Comparison of ENCODE assay signal across 10 mouse cellular contexts in the genomic region with DNA sequence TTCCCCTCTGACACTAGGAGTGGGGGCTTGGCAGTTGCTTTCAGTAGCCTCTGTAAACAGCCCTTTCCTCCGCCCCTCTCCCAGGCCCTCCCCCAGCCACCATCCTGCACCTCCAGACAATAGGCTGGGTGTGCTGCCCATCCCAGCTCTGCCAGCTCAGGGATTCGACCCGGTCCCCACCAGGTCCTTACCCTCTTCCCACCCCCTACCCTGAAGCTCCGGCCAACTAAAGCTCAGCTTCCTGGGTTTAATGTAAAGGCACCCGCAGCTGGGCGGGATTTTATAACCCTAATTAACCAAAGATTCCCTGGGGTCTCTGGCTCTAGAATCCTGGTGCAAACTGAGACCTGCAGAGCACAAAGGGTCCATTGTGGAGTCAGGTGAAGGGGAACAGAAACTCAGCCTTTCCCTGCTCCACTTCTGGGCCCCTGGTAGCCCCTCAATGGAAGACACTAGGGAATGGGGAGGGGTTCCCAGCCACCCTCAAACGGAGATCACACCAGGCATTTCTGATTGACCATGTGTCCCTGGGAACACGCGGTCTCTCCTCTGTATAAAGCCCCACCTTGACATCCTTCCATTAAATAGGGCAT. TPM values are rescaled to one million over a fixed set of nuclear protein-coding genes. Genes with fewer than 3 reads are reported as not detected.
DNase-seq lines count a peak whose midpoint lies in the region; ATAC-seq and TF ChIP-seq lines count a peak whose summit lies in the region.
"Had no signal": no experiment of that assay in that cellular context is flagged by ENCODE, and none has a peak within 500 bp of the region (broad histone marks: within the 10 kb centered on the region; RNA-seq: fewer than 3 reads in every experiment).

No protein-coding gene starts in this region.

- no peaks in the 10 kb centered on the region for H3K9me3 ChIP-seq in midbrain, embryonic 10.5 days (replicated peaks)
- no peaks in the 10 kb centered on the region for H3K9me3 ChIP-seq in midbrain, postnatal 0 days (ENCODE audit: low read length)
- H3K9me3 ChIP-seq in forebrain, postnatal 0 days (ENCODE audit: low read length): no peaks in the 10 kb centered on the region
- no peaks in the 10 kb centered on the region for H3K9me3 ChIP-seq in limb, embryonic 15.5 days

- peak overlapping the region; percentile 38; the same call in 1 of the 2 replicates for H3K4me3 ChIP-seq in midbrain, embryonic 10.5 days
- H3K4me3 ChIP-seq in midbrain, postnatal 0 days (ENCODE audit: low read depth, low read length): no peak overlapping the region
- no peak overlapping the region for H3K4me3 ChIP-seq in forebrain, postnatal 0 days (ENCODE audit: low read depth, low read length)
- H3K4me3 ChIP-seq in limb, embryonic 15.5 days: no peak overlapping the region

- H3K4me1 ChIP-seq in midbrain, embryonic 10.5 days: peaks cover 52% of the 10 kb centered on the region
- H3K4me1 ChIP-seq in midbrain, postnatal 0 days (ENCODE audit: insufficient read depth, low read length): peaks cover 22% of the 10 kb centered on the region; the same call in 1 of the 2 replicates
- H3K4me1 ChIP-seq in forebrain, postnatal 0 days (ENCODE audit: insufficient read depth): peaks cover 9% of the 10 kb centered on the region
- H3K4me1 ChIP-seq in limb, embryonic 15.5 days: peaks cover 39% of the 10 kb centered on the region

- no peak overlapping the region for H3K9ac ChIP-seq in midbrain, postnatal 0 days (replicated peaks; ENCODE audit: low read length, poor library complexity, severe bottlenecking)
- no peak overlapping the region for H3K9ac ChIP-seq in forebrain, postnatal 0 days
- H3K9ac ChIP-seq in limb, embryonic 15.5 days: no peak overlapping the region

- TF ChIP-seq CTCF in midbrain, postnatal 0 days (IDR thresholded peaks at IDR 0.05): no peak
- TF ChIP-seq CTCF in forebrain, postnatal 0 days (IDR thresholded peaks at IDR 0.05; ENCODE audit: low read depth): no peak

- 8% methylated on average over 9 of the region's 9 CpGs for WGBS in midbrain, embryonic 10.5 days
- WGBS in midbrain, postnatal 0 days: 13% methylated on average over 9 of the region's 9 CpGs
- WGBS in forebrain, postnatal 0 days: 14% methylated on average over 9 of the region's 9 CpGs
- WGBS in limb, embryonic 15.5 days: 17% methylated on average over 9 of the region's 9 CpGs

- H3K27ac ChIP-seq in midbrain, embryonic 10.5 days (replicated peaks): peak overlapping the region; percentile 74
- H3K27ac ChIP-seq in midbrain, postnatal 0 days (ENCODE audit: low read depth, low read length): no peak overlapping the region
- H3K27ac ChIP-seq in forebrain, postnatal 0 days (ENCODE audit: low read depth, low read length): peak overlapping the region; percentile 45; the same call in 1 of the 2 replicates
- H3K27ac ChIP-seq in limb, embryonic 15.5 days: peak overlapping the region; percentile 43; the same call in 1 of the 2 replicates

- H3K4me2 ChIP-seq in midbrain, postnatal 0 days (ENCODE audit: low read depth, low read length, poor library complexity, severe bottlenecking): no peak overlapping the region
- no peak overlapping the region for H3K4me2 ChIP-seq in forebrain, postnatal 0 days (ENCODE audit: low read depth)
- H3K4me2 ChIP-seq in limb, embryonic 15.5 days: no peak overlapping the region

- H3K36me3 ChIP-seq in midbrain, embryonic 10.5 days: no peaks in the 10 kb centered on the region
- no peaks in the 10 kb centered on the region for H3K36me3 ChIP-seq in midbrain, postnatal 0 days (ENCODE audit: insufficient read depth, low read length)
- H3K36me3 ChIP-seq in forebrain, postnatal 0 days (ENCODE audit: insufficient read depth): no peaks in the 10 kb centered on the region
- H3K36me3 ChIP-seq in limb, embryonic 15.5 days: no peaks in the 10 kb centered on the region

- ATAC-seq in midbrain, postnatal 0 days (ENCODE audit: low FRiP score): no peak
- no peak for ATAC-seq in forebrain, postnatal 0 days
- ATAC-seq in limb, embryonic 15.5 days (ENCODE audit: insufficient number of reproducible peaks, low FRiP score, low TSS enrichment, low read depth): no peak

- H3K27me3 ChIP-seq in midbrain, embryonic 10.5 days (ENCODE audit: low read depth, poor library complexity, severe bottlenecking): peaks cover 40% of the 10 kb centered on the region
- no peaks in the 10 kb centered on the region for H3K27me3 ChIP-seq in midbrain, postnatal 0 days (ENCODE audit: insufficient read depth, low read length)
- no peaks in the 10 kb centered on the region for H3K27me3 ChIP-seq in forebrain, postnatal 0 days (ENCODE audit: insufficient read depth, low read length)
- peaks cover 24% of the 10 kb centered on the region for H3K27me3 ChIP-seq in limb, embryonic 15.5 days

- peak; percentile 48 for DNase-seq in midbrain, embryonic 10.5 days (ENCODE audit: low spot score)
- no peak for DNase-seq in midbrain, postnatal 0 days (ENCODE audit: low spot score)
- no peak for DNase-seq in forebrain, postnatal 0 days
- DNase-seq in retina, postnatal 1 day: peak; percentile 74
- no peak for DNase-seq in right cerebral cortex, postnatal 25 days
- no peak for DNase-seq in cerebellum, adult 11-12 months
- DNase-seq in layer of hippocampus, postnatal 25 days (ENCODE audit: extremely low spot score in 1 of 2, low spot score in 1 of 2): no peak
- DNase-seq: layer of hippocampus, adult 9-11 months; right cerebral cortex, postnatal 14 days had no signal

RNA-seq across cellular contexts. Expression of a gene that starts 53.2 kb away (rescaled TPM):
- polyA plus RNA-seq in midbrain, embryonic 10.5 days (2016; fragmentation: Nextera tagmentation; extraction: Ambion mirVana): 38.6 and 39.5 TPM in 2 replicates
- total RNA-seq in midbrain, postnatal 0 days (2014; rRNA removed): 57.8 and 70.4 TPM in 2 replicates
- 51.9 and 53.6 TPM in 2 replicates for polyA plus RNA-seq in midbrain, postnatal 0 days (2015; fragmentation: Nextera tagmentation; extraction: Ambion mirVana)
- total RNA-seq in forebrain, postnatal 0 days (2014; rRNA removed): 44.3 and 51.4 TPM in 2 replicates
- polyA plus RNA-seq in forebrain, postnatal 0 days (2015; fragmentation: Nextera tagmentation; extraction: Ambion mirVana): 49.7 and 50.4 TPM in 2 replicates
- 51.1 and 51.8 TPM in 2 replicates for polyA plus RNA-seq in limb, embryonic 15.5 days (2015; fragmentation: Nextera tagmentation; extraction: Ambion mirVana)
- total RNA-seq in layer of hippocampus, postnatal 25 days (2021): 10 to 100 TPM; 38.1 to 41.0 TPM

Comparison
In these comparisons a context has a peak if more than half of its experiments do, and no peak if none do; other contexts are left out.
1. DNase-seq: peak in midbrain, embryonic 10.5 days (single experiment) and retina, postnatal 1 day (single experiment); none in midbrain, postnatal 0 days (single experiment), forebrain, postnatal 0 days (single experiment), right cerebral cortex, postnatal 25 days (single experiment), cerebellum, adult 11-12 months (single experiment) and layer of hippocampus, postnatal 25 days (0 of 2).